In genomic region chr11:50650037-50650436, GRCm38 (mm10) we compare ENCODE assay signal across 17 mouse cellular contexts. TPM values are rescaled to one million over a fixed set of nuclear protein-coding genes. Genes with fewer than 3 reads are reported as not detected.
"Had no signal": no experiment of that assay in that cellular context is flagged by ENCODE, and none has a peak within 500 bp of the region (broad histone marks: within the 10 kb centered on the region; RNA-seq: fewer than 3 reads in every experiment).

No protein-coding gene starts in this region.

- H3K9me3 ChIP-seq: limb, embryonic 10.5 days; liver, embryonic 13.5 days; neural tube, embryonic 15.5 days had no signal

- H3K4me2 ChIP-seq: limb, embryonic 13.5 days; liver, embryonic 13.5 days; lung, embryonic 14.5 days; midbrain, embryonic 12.5 days; midbrain, embryonic 15.5 days; neural tube, embryonic 12.5 days; neural tube, embryonic 15.5 days had no signal

- DNase-seq: kidney, postnatal 14 days; kidney, postnatal 4 days; liver; liver, embryonic 13.5 days; lung, embryonic 14.5 days; retina, postnatal 1 day; right cerebral cortex, postnatal 25 days; thymus, adult 18-20 months; thymus, postnatal 36 days had no signal

- H3K9ac ChIP-seq: limb, embryonic 13.5 days; liver, embryonic 13.5 days; lung, embryonic 14.5 days; midbrain, embryonic 12.5 days; midbrain, embryonic 15.5 days; neural tube, embryonic 12.5 days; neural tube, embryonic 15.5 days had no signal

- ATAC-seq: lung, postnatal 0 days; midbrain, embryonic 15.5 days had no signal

- H3K4me3 ChIP-seq: limb, embryonic 10.5 days; limb, embryonic 13.5 days; liver, embryonic 13.5 days; midbrain, embryonic 12.5 days; midbrain, embryonic 15.5 days; neural tube, embryonic 12.5 days; neural tube, embryonic 15.5 days had no signal

- H3K27me3 ChIP-seq: limb, embryonic 13.5 days; liver, embryonic 13.5 days; midbrain, embryonic 12.5 days; midbrain, embryonic 15.5 days; neural tube, embryonic 12.5 days; neural tube, embryonic 15.5 days had no signal

- H3K27ac ChIP-seq: limb, embryonic 10.5 days; limb, embryonic 13.5 days; liver, embryonic 13.5 days; macrophage; midbrain, embryonic 12.5 days; midbrain, embryonic 15.5 days; neural tube, embryonic 12.5 days; neural tube, embryonic 15.5 days had no signal

- H3K4me1 ChIP-seq: limb, embryonic 10.5 days; liver, embryonic 13.5 days; midbrain, embryonic 12.5 days; midbrain, embryonic 15.5 days; neural tube, embryonic 12.5 days had no signal

- H3K36me3 ChIP-seq: limb, embryonic 10.5 days; limb, embryonic 13.5 days; liver, embryonic 13.5 days; midbrain, embryonic 12.5 days; midbrain, embryonic 15.5 days; neural tube, embryonic 12.5 days; neural tube, embryonic 15.5 days had no signal

RNA-seq across cellular contexts. Expression of gene Adamts2, which starts 48.2 kb away (rescaled TPM):
- polyA plus RNA-seq: macrophage had no signal
